Mouse (Mus musculus) G1E (cell line): Measurements from ENCODE around the gene Apbb1.

Experiments used
- CTCF ChIP-seq: IDR thresholded peaks from 2 replicates; pipeline ENCODE4 v1.5.1; 2012; ENCODE audit warnings: low read depth, low read length, inconsistent platforms, mixed read lengths
- TAL1 ChIP-seq: conservative IDR thresholded peaks from 2 replicates; pipeline ENCODE4 v1.6.1; 2012; ENCODE audit warnings: low read depth, low read length, inconsistent platforms, mixed read lengths

GRCm38 (mm10) chr7:105568583-105568982 is 12.9 kb downstream of the Apbb1 start:
- TF ChIP-seq CTCF (no peak), TAL1 (no peak)
